Mouse (Mus musculus): ENCODE measurements around the gene R3hdm4. TPM values are rescaled to one million over a fixed set of nuclear protein-coding genes. Genes with fewer than 3 reads are reported as not detected.

R3hdm4 gene
- total and polyA plus RNA-seq, 3 experiments = 29.1 to 105 TPM; not detected in 1

DNA sequence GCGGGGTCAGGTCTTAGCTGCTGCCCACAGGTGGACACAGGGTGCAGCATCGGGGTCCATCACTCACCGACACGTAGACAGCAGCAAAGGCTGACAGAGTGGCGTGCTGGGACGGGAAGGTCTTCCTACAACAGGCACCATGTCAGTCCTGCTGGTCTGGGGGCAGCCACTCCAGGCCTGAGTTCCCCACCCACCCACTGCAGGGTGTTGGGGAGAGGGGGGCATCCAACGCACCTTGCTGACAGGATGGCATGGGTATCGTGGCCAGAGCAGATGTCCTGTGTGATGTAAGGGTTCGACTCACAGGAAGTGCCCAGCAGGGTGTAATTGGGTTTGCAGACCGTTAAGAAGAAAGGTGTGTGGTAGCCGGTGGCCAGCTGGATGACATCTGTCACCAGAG lies 54.4 kb downstream of the R3hdm4 start (continued):
- no peak for TF ChIP-seq POLR2AphosphoS5 (IDR thresholded peaks at IDR 0.05; ENCODE audit: borderline replicate concordance, low read depth, low read length)

DNA sequence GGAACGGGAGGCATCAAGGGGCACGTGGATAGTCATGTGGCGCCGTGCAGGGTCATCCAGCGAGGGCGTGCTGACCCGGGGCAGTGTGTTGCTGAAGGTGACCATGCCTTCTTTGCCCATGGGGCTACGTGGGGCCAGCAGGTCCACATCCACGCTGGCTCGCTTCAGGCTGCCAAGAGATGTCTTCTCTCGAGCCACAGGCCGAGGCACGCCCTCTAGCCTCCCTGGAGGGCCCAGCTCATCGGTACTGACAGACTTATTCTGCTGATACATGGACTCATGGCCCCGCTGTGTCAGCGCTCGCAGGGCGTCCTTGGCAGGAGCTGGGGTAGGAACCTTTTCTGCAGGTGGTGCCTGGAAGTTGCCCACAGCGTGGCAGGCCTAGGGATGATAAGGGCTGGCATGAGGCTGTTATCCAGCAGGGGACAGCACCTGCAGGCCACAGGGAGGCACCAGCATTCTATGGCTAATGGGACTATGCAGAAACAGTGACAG lies 55.2 kb downstream of the R3hdm4 start:
- Histone ChIP-seq H3K27me3 (ENCODE audit: control insufficient read depth in 1 of 2, insufficient read depth in 2 of 2, low read length in 2 of 2) (no peaks in the 10 kb centered on the region), H3K79me2 (ENCODE audit: control insufficient read depth, insufficient read depth, low read length, poor library complexity) (no peaks in the 10 kb centered on the region; the same call in 1 of the 2 replicates), H3K27ac (ENCODE audit: control insufficient read depth, low read depth, low read length) (no peak overlapping the region), H3K9me3 (replicated peaks; ENCODE audit: insufficient read depth, low read length) (no peaks in the 10 kb centered on the region), H3K4me1 (ENCODE audit: control insufficient read depth in 1 of 2, insufficient read depth in 2 of 2, low read length in 2 of 2) (no peaks in the 10 kb centered on the region), H3K36me3 (ENCODE audit: control insufficient read depth in 1 of 2, insufficient read depth in 2 of 2, low read length in 2 of 2) (peaks cover 0 to 9% of the 10 kb centered on the region in 2 experiments; a peak in 2 of 4 replicates), H3K4me3 (ENCODE audit: control insufficient read depth in 1 of 2, insufficient read depth in 1 of 2, low read depth in 2 of 2, low read length in 2 of 2) (no peak overlapping the region), H3K9ac (ENCODE audit: control insufficient read depth, low read depth, low read length, poor library complexity, severe bottlenecking) (no peak overlapping the region)
- no peak for DNase-seq (ENCODE audit: low read depth, low spot score)
- no peak for TF ChIP-seq MEF2A (IDR thresholded peaks at IDR 0.05; ENCODE audit: extremely low read depth, insufficient replicate concordance, low read depth, low read length, poor library complexity, severe bottlenecking)
- no peak for TF ChIP-seq ETS1 (IDR thresholded peaks at IDR 0.05; ENCODE audit: low read depth, low read length)
- no peak for TF ChIP-seq JUND (IDR thresholded peaks at IDR 0.05; ENCODE audit: low read depth, low read length)
- TF ChIP-seq SMC3 (IDR thresholded peaks at IDR 0.05; ENCODE audit: low read depth, low read length) = peak; percentile 44
- TF ChIP-seq ZKSCAN1 (IDR thresholded peaks at IDR 0.05; ENCODE audit: low read depth, low read length) = no peak
- TF ChIP-seq CTCF (IDR thresholded peaks at IDR 0.05 in 2 of 3, conservative IDR thresholded peaks at IDR 0.05 in 1 of 3; ENCODE audit: control insufficient read depth in 1 of 3, insufficient read depth in 1 of 3, low read depth in 2 of 3, low read length in 3 of 3, poor library complexity in 1 of 3, severe bottlenecking in 1 of 3) = peak; percentile 29 to 40 (median 34)
- no peak for TF ChIP-seq RCOR1 (IDR thresholded peaks at IDR 0.05; ENCODE audit: low read depth, low read length)
- TF ChIP-seq POLR2AphosphoS2 (IDR thresholded peaks at IDR 0.05; ENCODE audit: low read length) = no peak
- TF ChIP-seq ELF1 (IDR thresholded peaks at IDR 0.05; ENCODE audit: low read depth, low read length) = no peak
- peak; percentile 34 for TF ChIP-seq RAD21 (IDR thresholded peaks at IDR 0.05; ENCODE audit: low read depth, low read length)
- TF ChIP-seq USF1 (IDR thresholded peaks at IDR 0.05; ENCODE audit: low read depth, low read length) = no peak
- TF ChIP-seq MAZ (IDR thresholded peaks at IDR 0.05; ENCODE audit: low read depth, low read length) = no peak
- TF ChIP-seq MXI1 (IDR thresholded peaks at IDR 0.05; ENCODE audit: low read depth, low read length) = no peak
- TF ChIP-seq MYB (IDR thresholded peaks at IDR 0.05; ENCODE audit: low read depth, low read length) = no peak
- 0 out of 4 replicates have a peak, but pooled peaks of 1 of the 2 experiments have one; percentile 10 for TF ChIP-seq POLR2A (IDR thresholded peaks at IDR 0.05; ENCODE audit: control insufficient read depth in 1 of 2, insufficient read depth in 1 of 2, low read depth in 1 of 2, low read length in 2 of 2, poor library complexity in 1 of 2)
- TF ChIP-seq SIN3A (IDR thresholded peaks at IDR 0.05; ENCODE audit: low read length) = no peak

DNA sequence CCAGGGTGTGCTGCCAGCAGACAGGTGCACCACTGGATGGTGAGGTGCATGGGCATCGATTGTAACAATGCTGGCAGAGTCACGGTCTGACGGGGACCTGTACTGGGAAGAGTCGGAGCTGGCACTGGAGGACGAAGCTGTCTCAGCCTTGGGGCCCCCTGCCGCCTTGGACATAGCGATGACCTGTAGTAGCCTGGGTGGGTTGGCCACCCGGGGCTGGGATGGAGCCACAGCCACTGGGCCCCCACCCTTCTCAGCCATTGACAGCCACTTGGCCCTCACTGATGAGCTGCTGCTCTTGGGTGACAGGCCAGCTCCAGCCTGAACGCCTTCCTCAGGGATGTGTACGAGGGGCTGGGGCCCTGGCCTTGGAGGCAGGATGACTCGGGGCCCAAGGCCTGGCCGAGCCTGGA lies 55.8 kb downstream of the R3hdm4 start:
- H3K4me3 ChIP-seq (ENCODE audit: control insufficient read depth in 1 of 2, insufficient read depth in 1 of 2, low read depth in 2 of 2, low read length in 2 of 2) = no peak overlapping the region
- no peak overlapping the region for H3K27ac ChIP-seq (ENCODE audit: control insufficient read depth, low read depth, low read length)
- no peaks in the 10 kb centered on the region for H3K4me1 ChIP-seq (ENCODE audit: control insufficient read depth in 1 of 2, insufficient read depth in 2 of 2, low read length in 2 of 2)
- H3K9me3 ChIP-seq (replicated peaks; ENCODE audit: insufficient read depth, low read length) = no peaks in the 10 kb centered on the region
- peaks cover 0 to 12% of the 10 kb centered on the region in 2 experiments; a peak in 2 of 4 replicates for H3K36me3 ChIP-seq (ENCODE audit: control insufficient read depth in 1 of 2, insufficient read depth in 2 of 2, low read length in 2 of 2)
- TF ChIP-seq E2F4 (IDR thresholded peaks at IDR 0.05; ENCODE audit: borderline replicate concordance, low read depth, low read length) (no peak), POLR2AphosphoS2 (IDR thresholded peaks at IDR 0.05; ENCODE audit: low read length) (peak; percentile 98), NRF1 (IDR thresholded peaks at IDR 0.05; ENCODE audit: insufficient read depth, low read depth, low read length, poor library complexity, severe bottlenecking) (no peak)
- DNase-seq (ENCODE audit: low read depth, low spot score) = no peak
- H3K79me2 ChIP-seq (ENCODE audit: control insufficient read depth, insufficient read depth, low read length, poor library complexity) = no peaks in the 10 kb centered on the region; the same call in 1 of the 2 replicates
- no peaks in the 10 kb centered on the region for H3K27me3 ChIP-seq (ENCODE audit: control insufficient read depth in 1 of 2, insufficient read depth in 2 of 2, low read length in 2 of 2)
- no peak overlapping the region for H3K9ac ChIP-seq (ENCODE audit: control insufficient read depth, low read depth, low read length, poor library complexity, severe bottlenecking)

All from MEL (cell line).